Comparison of ENCODE assay signal across 7 mouse cellular contexts in the genomic region with DNA sequence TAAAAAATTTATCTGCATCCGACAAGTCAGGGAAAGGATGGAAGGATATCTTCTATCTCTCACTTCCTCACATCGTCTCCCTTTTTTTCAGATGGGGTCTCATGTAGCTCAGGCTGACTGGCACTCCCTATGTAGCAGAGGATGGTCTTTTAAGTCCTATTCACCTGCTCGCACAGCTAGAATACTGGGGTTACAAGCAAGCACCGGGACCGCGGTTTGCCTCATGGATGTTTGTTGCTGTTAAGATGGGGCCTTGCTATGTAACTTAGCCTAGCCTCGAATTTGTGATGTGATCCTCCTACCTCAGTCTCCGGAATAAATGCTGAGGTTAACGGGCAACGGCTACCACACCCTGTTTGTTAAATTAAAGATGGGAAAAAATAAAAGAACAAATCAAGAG. TPM values are rescaled to one million over a fixed set of nuclear protein-coding genes. Genes with fewer than 3 reads are reported as not detected.
DNase-seq lines count a peak whose midpoint lies in the region; ATAC-seq lines count a peak whose summit lies in the region.

No protein-coding gene starts in this region.

- peak; percentile 10; the same call in 1 of the 2 replicates for ATAC-seq in lung, embryonic 16.5 days (ENCODE audit: low read depth)
- peak; percentile 41 for ATAC-seq in hindbrain, embryonic 12.5 days (ENCODE audit: low FRiP score)
- 0 out of 2 replicates have a peak, but pooled peaks have one; percentile 4 for ATAC-seq in megakaryocyte progenitor cell, adult 5-6 weeks (replicated peaks; ENCODE audit: poor library complexity)

- peaks cover 18% of the 10 kb centered on the region for H3K36me3 ChIP-seq in lung, embryonic 16.5 days (ENCODE audit: control insufficient read depth, insufficient read depth, low read length)
- H3K36me3 ChIP-seq in embryonic facial prominence, embryonic 10.5 days (replicated peaks): peaks cover 29% of the 10 kb centered on the region
- peaks cover 27% of the 10 kb centered on the region for H3K36me3 ChIP-seq in hindbrain, embryonic 12.5 days

- peak overlapping the region; percentile 82 for H3K4me2 ChIP-seq in lung, embryonic 16.5 days (ENCODE audit: low read depth, low read length)
- peak overlapping the region; percentile 74 for H3K4me2 ChIP-seq in hindbrain, embryonic 12.5 days (replicated peaks)

- H3K4me3 ChIP-seq in lung, embryonic 16.5 days (ENCODE audit: low read length): peak overlapping the region; percentile 81
- peak overlapping the region; percentile 82 for H3K4me3 ChIP-seq in embryonic facial prominence, embryonic 10.5 days
- peak overlapping the region; percentile 70 for H3K4me3 ChIP-seq in hindbrain, embryonic 12.5 days

- no peak for DNase-seq in lung, postnatal 14 days
- no peak for DNase-seq in embryonic facial prominence, embryonic 10.5 days (ENCODE audit: low spot score)
- DNase-seq in c-Kit-positive CD71-positive TER-119-positive erythroid progenitor cells, embryonic 14.5 days (ENCODE audit: low spot score): no peak
- no peak for DNase-seq in frontal cortex, postnatal 25 days (ENCODE audit: low spot score in 2 of 2)

- peaks cover 14% of the 10 kb centered on the region for H3K4me1 ChIP-seq in lung, embryonic 16.5 days (replicated peaks; ENCODE audit: control insufficient read depth, insufficient read depth, low read length)
- H3K4me1 ChIP-seq in embryonic facial prominence, embryonic 10.5 days: peaks cover 24% of the 10 kb centered on the region
- H3K4me1 ChIP-seq in hindbrain, embryonic 12.5 days: peaks cover 17% of the 10 kb centered on the region

- WGBS in lung, embryonic 16.5 days: 18% methylated on average over 10 of the region's 10 CpGs
- 21% methylated on average over 10 of the region's 10 CpGs for WGBS in embryonic facial prominence, embryonic 10.5 days
- 25% methylated on average over 10 of the region's 10 CpGs for WGBS in hindbrain, embryonic 12.5 days

- H3K9ac ChIP-seq in lung, embryonic 16.5 days (ENCODE audit: low read length): peak overlapping the region; percentile 58
- peak overlapping the region; percentile 58 for H3K9ac ChIP-seq in hindbrain, embryonic 12.5 days

- H3K27me3 ChIP-seq in lung, embryonic 16.5 days (ENCODE audit: control insufficient read depth, insufficient read depth, low read depth, low read length): no peaks in the 10 kb centered on the region
- no peaks in the 10 kb centered on the region for H3K27me3 ChIP-seq in embryonic facial prominence, embryonic 10.5 days (replicated peaks; ENCODE audit: low read depth, poor library complexity, severe bottlenecking)
- H3K27me3 ChIP-seq in hindbrain, embryonic 12.5 days: no peaks in the 10 kb centered on the region

- no peaks in the 10 kb centered on the region for H3K9me3 ChIP-seq in lung, embryonic 16.5 days (ENCODE audit: control insufficient read depth, low read length)
- H3K9me3 ChIP-seq in embryonic facial prominence, embryonic 10.5 days: no peaks in the 10 kb centered on the region
- H3K9me3 ChIP-seq in hindbrain, embryonic 12.5 days (replicated peaks): no peaks in the 10 kb centered on the region

- no peak overlapping the region; the same call in 1 of the 2 replicates for H3K27ac ChIP-seq in lung, embryonic 16.5 days (ENCODE audit: low read length)
- H3K27ac ChIP-seq in embryonic facial prominence, embryonic 10.5 days (replicated peaks): peak overlapping the region; percentile 96
- H3K27ac ChIP-seq in hindbrain, embryonic 12.5 days: no peak overlapping the region

RNA-seq across cellular contexts. Expression of a gene that starts 0.4 kb away (rescaled TPM):
- polyA plus RNA-seq in lung, embryonic 16.5 days (2015; fragmentation: Nextera tagmentation; extraction: Ambion mirVana): 6.4 and 7.2 TPM in 2 replicates
- 2.1 and 3.6 TPM in 2 replicates for polyA plus RNA-seq in embryonic facial prominence, embryonic 10.5 days (2016; fragmentation: Nextera tagmentation; extraction: Ambion mirVana)
- polyA plus RNA-seq in hindbrain, embryonic 12.5 days (2016; fragmentation: Nextera tagmentation; extraction: Ambion mirVana): 6.5 and 6.9 TPM in 2 replicates
- 1.3 and 2.5 TPM in 2 replicates for total RNA-seq in megakaryocyte progenitor cell, adult 5-6 weeks (2015)
- 2.5 and 6.6 TPM in 2 replicates for total RNA-seq in megakaryocyte progenitor cell, adult 5-6 weeks (2017)

RNA-seq across cellular contexts. Expression of a gene that starts 0.6 kb away (rescaled TPM):
- 895 and 1,004 TPM in 2 replicates for polyA plus RNA-seq in lung, embryonic 16.5 days (2015; fragmentation: Nextera tagmentation; extraction: Ambion mirVana)
- 1,025 and 1,052 TPM in 2 replicates for polyA plus RNA-seq in embryonic facial prominence, embryonic 10.5 days (2016; fragmentation: Nextera tagmentation; extraction: Ambion mirVana)
- polyA plus RNA-seq in hindbrain, embryonic 12.5 days (2016; fragmentation: Nextera tagmentation; extraction: Ambion mirVana): 568 and 650 TPM in 2 replicates
- 2,569 and 2,723 TPM in 2 replicates for total RNA-seq in megakaryocyte progenitor cell, adult 5-6 weeks (2015)
- total RNA-seq in megakaryocyte progenitor cell, adult 5-6 weeks (2017): 1,815 and 2,269 TPM in 2 replicates

RNA-seq across cellular contexts. Expression of a gene that starts 6.7 kb away (rescaled TPM):
- polyA plus RNA-seq in lung, embryonic 16.5 days (2015; fragmentation: Nextera tagmentation; extraction: Ambion mirVana): 2.7 and 4.0 TPM in 2 replicates
- 2.6 and 3.7 TPM in 2 replicates for polyA plus RNA-seq in embryonic facial prominence, embryonic 10.5 days (2016; fragmentation: Nextera tagmentation; extraction: Ambion mirVana)
- polyA plus RNA-seq in hindbrain, embryonic 12.5 days (2016; fragmentation: Nextera tagmentation; extraction: Ambion mirVana): 3.0 and 3.4 TPM in 2 replicates
- total RNA-seq in megakaryocyte progenitor cell, adult 5-6 weeks (2015): 1.4 and 2.0 TPM in 2 replicates
- total RNA-seq in megakaryocyte progenitor cell, adult 5-6 weeks (2017): 2.4 and 4.6 TPM in 2 replicates
